Mouse (Mus musculus) spleen, postnatal 14 days (tissue): ENCODE data around the gene Elfn2.

Source experiments
- DNase-seq, 2 experiments: peaks; one replicate each; pipeline ENCODE4 v3.0.0; 2021 to 2022; ENCODE audit warnings: low spot score in 2 of 2

The Elfn2 gene

DNA sequence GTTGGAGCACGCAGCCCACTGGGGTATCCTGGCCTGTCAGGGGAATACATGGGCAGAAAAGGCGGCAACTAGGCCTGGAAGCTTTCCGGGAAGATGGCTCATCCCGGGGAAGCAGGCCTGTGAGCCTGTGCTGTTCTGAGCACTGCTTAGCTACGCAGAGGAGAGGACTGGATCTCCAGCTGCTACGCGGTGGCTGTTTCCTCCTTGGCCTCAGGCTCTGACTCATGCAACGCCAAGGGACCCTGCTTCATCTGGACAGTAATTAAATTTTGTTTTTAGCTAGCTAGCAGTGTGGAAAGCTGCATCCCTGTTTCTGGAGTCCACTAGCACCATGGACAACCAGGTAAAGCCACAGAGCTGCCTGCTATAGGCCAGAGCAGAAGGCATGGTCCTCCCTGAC lies 36.8 kb downstream of the Elfn2 start:
- no peak for DNase-seq

DNA sequence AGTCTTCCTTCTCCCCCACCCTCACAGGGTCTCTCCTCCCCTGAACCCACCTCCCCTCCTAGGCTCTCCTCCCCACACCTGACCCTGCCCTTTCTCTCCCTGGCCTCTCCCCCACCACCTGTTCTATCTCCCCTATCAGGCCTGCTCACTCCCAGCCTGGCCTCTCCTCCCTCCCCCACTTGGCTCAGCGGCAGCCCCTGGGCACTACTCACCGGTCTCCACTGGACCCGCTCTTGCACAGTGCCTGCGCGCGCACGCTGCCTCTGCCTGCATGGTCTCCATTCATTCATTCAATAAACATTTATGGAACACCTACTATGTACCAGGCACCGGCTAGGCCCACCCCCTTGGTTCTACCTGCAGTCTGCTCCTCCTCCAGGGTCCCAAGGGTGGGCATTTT lies 37.3 kb downstream of the Elfn2 start:
- DNase-seq, result no peak

- no peak for DNase-seq
Observed at GRCm38 (mm10) chr15:78680291-78680690, 38.3 kb downstream of the Elfn2 start.

- DNase-seq, result no peak
Observed at GRCm38 (mm10) chr15:78677708-78678107, 40.9 kb downstream of the Elfn2 start.

- DNase-seq, result no peak
Observed at GRCm38 (mm10) chr15:78677015-78677414, 41.6 kb downstream of the Elfn2 start.

- DNase-seq, result no peak
Observed at GRCm38 (mm10) chr15:78674912-78675412, 43.6 kb downstream of the Elfn2 start.

DNA sequence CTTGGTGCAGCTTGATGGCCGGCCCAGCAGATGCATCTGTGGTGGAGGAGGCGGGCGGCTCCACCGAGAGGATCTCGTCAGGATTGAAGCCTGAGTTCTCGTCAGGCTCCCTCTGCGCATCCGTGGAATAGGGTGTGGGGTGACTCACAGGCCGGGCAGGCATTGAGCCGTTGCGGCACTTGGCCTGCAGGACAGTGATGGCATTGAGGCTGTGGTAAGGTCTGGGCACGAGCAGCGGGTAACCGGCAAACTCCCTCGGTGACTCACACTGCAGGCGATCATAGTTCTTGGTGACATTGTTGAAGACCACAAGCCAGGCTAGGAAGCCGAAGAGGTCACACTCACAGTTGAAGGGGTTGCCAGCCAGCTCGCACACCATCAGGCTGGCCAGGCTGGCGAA lies 45.1 kb downstream of the Elfn2 start:
- no peak for DNase-seq

- DNase-seq, result no peak
Observed at GRCm38 (mm10) chr15:78670341-78670740, 48.2 kb downstream of the Elfn2 start.

DNA sequence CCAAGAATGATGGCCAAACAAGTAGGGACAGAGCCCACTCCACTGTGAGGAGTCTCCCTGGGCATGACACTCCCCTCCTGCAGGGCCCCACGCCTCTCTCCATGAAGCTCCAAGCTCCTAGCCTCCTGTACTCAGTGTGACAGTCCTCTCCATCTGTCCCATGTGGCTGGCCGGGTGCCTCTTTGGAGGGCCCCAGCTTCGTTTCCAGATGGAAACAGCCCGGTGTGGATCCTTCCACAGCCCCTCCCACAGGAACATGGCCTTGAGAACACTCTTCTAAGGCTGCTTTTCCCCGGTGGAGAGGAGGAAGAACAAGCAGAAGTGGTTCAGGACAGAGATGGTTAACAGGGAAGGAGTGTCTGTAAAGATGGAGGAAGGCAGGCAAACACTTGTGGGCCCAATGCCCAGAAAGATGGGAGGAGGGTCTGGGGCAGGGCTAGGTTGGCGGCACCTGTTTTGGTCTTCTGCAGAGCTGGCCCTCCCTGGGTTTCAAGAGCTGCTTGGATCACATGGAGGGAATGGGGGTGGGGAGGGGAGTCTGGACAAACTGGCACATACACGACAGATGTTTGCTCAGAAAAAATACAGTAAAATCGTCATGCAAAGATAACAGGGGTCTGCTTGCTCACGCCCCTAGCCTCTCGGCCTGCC lies 49.2 kb downstream of the Elfn2 start:
- DNase-seq, result no peak

DNA sequence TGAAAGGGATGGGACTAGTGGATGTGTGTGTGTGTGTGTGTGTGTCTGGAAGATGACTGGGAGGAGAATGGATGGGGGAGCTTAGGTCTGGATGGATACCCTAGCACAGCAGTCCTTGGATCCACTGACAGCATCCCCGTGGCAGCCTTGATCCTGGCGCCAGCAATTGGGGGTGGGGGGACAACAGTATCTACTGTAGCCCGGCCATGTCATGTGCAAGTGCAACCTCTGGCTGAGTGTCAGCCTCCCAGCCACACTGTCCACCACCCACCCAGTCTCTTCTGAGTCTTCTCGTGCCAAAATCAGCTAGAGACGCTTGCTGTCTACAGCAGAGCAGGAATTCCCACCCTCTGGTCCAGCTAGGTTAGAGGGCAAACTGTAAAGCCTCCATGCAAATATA lies 54.3 kb downstream of the Elfn2 start:
- DNase-seq, result no peak

- no peak for DNase-seq
Observed at GRCm38 (mm10) chr15:78651169-78651568, 67.4 kb downstream of the Elfn2 start.

DNA sequence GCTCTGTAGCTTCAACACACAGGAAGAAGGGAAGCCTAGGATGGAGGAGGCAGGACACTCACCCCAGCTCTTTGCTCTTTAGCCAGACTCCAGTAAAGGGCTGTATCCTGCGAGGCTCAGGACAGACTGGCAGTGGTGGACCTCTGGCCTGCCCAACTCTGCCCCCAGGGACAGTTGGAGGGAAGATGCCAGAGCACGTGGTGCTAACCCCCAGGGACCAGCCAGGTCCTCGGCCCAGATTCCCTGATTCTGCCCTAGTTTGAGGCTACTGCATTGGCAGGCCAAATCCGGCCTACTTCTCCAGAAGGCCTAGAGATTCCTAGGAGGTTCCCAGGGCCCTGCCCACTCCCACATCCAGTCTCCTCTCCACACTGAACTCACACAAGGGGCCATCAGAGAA lies 70.8 kb downstream of the Elfn2 start:
- DNase-seq, result no peak

DNA sequence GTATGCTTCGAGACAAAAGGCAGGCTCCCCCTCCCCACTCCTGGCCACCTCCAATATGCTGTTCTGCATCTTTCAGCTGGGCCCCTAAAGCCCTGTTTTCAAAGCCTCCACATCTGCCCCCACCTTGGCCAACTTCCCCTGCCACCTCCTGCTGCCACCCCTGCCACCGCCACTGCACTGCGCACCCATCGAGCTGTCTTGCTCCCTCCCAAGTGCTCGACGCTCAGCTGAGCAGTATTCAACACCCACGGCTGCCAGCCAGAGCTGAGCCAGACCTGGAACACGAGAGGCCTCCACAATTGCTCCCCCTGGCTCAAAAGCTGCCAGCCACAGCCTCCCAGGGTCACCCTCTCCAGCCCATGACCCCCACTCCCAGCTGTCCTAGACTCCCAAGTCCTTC lies 74.0 kb downstream of the Elfn2 start:
- no peak for DNase-seq

- no peak for DNase-seq
Observed at GRCm38 (mm10) chr15:78643633-78644032, 74.9 kb downstream of the Elfn2 start.

DNA sequence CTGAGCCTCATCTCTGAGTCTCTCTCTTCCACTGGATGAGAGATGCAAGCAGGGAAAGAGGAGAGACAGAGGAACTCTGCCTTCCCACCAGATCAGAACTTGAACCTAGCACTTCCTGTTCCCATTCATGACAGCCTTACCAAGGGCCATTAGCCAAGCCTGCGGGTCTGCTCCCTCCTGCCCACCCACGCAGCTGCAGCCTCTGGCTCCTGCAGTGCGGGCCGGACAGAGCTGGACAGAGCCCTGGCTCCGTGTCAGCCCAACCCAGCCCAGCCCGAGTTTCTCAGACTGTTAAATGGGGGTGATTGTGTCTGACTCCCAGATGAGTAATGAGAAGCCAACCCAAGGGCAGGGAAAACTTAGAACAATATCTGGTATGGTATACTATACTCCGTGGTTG lies 83.3 kb downstream of the Elfn2 start:
- DNase-seq, result no peak

- no peak for DNase-seq
Observed at GRCm38 (mm10) chr15:78634095-78634737, 84.4 kb downstream of the Elfn2 start.

DNA sequence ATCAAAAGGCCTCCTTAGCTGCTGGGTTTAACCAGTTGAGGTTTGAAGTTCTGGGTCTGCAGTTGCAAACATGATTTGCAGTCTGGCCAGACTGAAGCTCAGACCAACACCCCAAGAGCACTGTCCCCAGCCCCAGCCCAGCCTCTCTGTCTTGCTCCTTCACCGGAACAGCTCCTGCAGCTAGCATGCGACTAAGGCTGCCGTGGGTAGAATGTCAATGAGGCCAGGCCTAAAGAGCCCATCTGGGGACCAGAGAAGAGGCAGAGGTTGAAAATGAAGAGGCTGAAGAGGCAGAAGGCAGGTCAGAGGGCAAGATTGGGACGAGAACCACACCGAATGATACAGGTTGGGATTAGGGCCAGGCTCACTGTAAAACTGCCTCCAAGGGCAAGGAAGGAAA lies 85.2 kb downstream of the Elfn2 start:
- DNase-seq, result no peak

DNA sequence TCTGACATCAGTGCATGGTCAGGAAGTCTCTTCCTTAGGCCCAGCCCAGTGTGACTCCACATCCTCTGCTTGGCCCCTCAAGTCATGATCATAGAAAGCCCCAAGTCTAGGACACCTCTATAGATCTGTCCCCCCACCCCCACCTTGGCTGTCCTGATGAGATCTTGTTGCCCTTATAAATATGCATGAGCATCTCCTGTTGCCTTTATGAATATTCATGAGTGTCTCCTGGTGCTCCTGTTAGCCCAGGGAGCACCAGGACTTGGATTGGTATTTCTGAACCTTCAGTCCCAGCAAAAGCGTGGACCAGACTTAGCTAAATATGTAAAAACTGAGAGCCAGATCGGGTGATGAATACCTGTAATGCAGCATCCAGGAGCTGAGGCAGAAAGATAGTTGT lies 86.2 kb downstream of the Elfn2 start:
- DNase-seq, result no peak

DNA sequence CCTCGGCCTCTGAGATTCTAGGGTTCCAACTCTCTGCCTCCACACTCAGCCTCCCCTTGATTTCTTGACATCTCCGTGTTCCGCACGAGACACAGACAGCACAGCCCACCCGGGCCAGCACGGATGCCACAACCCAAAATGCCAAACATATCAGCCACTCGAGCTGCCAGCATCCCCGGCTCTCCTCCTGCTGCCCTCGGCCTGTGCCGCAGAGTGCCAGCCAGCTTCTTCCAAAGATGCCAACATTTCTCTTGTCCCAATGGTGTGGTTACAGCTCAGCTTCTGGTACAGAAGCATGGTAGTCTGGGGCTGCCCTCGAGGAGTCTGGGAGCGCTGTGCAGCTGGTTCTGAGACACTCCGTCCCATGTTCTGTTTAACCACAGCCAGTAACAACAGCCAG lies 92.3 kb downstream of the Elfn2 start:
- no peak for DNase-seq

- no peak for DNase-seq
Observed at GRCm38 (mm10) chr15:78624961-78625360, 93.6 kb downstream of the Elfn2 start.

GRCm38 (mm10) chr15:78624431-78624950 lies 94.1 kb downstream of the Elfn2 start:
- DNase-seq, result peak in 1 of 2 experiments; percentile 11

GRCm38 (mm10) chr15:78623426-78623825 lies 95.1 kb downstream of the Elfn2 start:
- DNase-seq, result peak; percentile 41 to 66
